Mouse (Mus musculus) telencephalon, adult 2 months (tissue): Measurements from ENCODE around the gene Synj1.

Source experiments
- DNase-seq: peaks from one replicate; pipeline ENCODE4 v3.0.0-alpha.2; 2011; ENCODE audit warnings: low read depth, low spot score

Synj1 gene

GRCm38 (mm10) chr16:90941246-90941645 is 69.9 kb downstream of the Synj1 start:
- no peak for DNase-seq

DNA sequence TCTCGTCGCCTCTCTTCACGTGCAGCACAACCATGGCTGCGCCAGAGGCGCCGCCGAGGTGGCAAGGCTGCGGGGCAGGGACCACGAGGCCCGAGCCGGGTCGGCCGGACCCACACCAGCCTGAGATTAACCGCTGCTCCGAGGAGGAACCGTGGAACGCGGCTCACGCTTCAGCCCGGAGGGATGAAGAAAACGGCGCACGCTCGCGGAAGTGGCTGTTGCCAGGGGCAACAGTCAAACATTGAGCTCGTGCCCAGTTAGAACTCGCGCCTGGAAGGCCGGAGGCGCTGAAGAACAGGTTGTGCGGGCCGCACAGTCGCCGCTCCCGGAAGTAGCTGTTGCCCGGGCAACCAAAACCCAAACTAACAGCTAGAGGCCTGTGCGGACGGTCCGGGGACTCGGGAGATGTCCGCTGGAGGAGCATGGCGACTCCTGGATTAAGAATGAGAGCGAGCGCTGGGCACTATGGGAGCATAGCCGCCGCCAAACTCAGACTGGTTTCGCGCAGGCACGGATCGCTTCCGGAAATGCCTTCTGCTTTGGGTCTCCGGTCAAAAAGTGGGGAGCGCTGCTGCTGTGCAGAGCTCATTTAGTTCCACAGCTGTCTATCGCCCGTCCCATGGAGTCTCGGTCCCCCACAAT is 76.3 kb downstream of the Synj1 start, which contains the start of gene Cfap298:
Gene Cfap298, minus strand, starts transcription at position 428 of the 642 bp plus-strand sequence.
- DNase-seq, result peak; percentile 94

DNA sequence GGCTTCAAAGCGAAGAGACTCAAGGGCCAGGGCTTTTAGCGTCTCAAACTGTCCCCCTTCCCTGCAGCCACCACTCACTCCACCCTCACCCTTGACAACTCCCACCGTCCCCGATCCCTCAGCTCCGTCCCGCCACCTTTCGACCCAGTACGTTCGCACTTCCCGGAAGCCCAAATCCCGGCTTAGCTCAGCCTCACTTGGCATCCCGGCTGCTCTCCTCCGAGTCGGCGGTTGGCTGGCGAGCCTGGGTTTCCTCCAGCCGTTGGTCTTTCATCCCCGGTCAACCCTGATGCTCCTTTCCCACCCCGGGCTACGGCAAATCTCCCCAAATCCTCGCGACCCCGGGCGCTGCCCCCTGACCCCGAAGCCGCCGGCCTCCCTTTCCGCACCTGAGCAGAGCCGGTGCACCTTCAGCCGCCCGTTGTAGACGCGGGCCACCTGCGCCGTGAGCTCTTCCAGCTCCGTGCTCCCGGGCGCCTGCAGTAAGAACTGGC is 76.9 kb downstream of the Synj1 start:
- DNase-seq, result peak; percentile 29

- DNase-seq, result no peak
Measured at GRCm38 (mm10) chr16:90933534-90934176, 77.5 kb downstream of the Synj1 start.

GRCm38 (mm10) chr16:90927446-90927845 is 83.7 kb downstream of the Synj1 start:
- DNase-seq, result no peak

- peak; percentile 15 for DNase-seq
Measured at GRCm38 (mm10) chr16:90925461-90925860, 85.6 kb downstream of the Synj1 start.

GRCm38 (mm10) chr16:90924606-90925370 is 86.3 kb downstream of the Synj1 start:
- no peak for DNase-seq

DNA sequence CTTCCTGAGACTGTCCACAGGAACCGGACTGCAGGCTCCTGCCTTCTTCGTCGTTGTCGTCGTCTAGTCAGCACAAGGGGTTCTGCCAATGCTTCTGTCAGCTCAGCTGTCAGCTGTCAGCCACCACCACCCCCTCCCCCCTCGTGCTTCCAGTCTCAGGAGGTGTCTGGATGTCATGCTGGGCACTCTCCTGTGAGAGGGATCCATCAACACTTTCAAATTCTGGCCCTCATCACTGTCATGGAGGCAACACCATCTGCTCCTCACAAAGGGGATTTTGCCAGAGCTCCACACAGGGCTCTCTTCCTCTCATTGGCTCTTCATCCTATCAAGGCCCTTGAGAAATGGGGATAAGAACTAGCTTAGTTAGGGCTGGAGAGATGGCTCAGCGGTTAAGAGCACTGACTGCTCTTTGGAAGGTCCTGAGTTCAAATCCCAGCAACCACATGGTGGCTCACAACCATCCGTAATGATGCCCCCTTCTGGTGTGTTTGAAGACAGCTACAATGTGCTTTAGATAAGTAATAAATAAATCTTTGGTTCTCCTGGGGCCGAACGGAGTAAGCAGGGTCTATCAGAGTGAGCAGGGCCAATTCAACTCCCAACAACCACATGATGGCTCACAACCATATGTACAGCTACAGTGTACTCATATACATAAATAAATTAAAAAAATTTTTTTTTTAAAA is 89.5 kb downstream of the Synj1 start:
- DNase-seq, result no peak

GRCm38 (mm10) chr16:90917156-90917555 is 94.0 kb downstream of the Synj1 start:
- no peak for DNase-seq

DNA sequence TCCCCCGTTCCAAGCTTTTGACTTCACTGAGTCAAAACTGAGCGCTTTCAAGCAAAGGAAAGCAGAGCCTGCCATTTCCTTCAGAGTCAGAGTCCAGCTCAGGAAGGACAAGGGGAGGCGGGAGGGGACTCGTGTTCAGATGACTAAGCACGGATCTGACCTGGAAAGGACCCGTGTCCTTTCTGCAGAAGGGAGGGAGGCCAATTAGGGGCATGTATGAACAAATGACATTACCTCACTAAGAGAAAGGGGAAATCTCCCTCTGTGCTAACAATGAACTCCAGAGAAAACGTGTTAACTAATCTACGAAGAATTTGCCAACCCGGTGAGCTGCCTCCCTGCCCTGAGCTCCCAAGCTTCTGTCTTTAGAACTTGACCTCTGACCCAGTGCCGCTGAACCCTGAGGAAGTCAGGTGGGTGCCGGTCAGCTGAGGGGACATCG is 95.0 kb downstream of the Synj1 start:
- no peak for DNase-seq

DNA sequence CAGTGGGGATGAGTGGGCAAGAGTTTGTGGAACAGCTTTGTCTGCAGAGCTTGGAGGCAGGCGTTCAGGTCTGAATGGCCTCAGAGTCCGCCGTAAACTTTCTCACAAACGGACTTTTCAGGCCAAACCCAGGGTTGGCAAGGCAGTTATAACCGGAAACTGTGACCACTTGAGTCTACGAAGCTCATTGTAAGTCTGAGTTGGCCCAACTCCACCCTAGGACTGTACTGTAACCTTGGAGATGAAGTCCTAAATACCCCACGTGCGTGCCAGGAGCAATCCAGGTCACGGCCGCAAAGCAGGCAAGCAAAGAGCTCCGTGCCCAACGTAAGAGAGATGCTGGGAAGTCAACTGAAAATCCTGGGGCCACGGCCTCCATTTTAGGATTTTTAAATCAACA is 99.3 kb downstream of the Synj1 start:
- no peak for DNase-seq

- no peak for DNase-seq
Measured at GRCm38 (mm10) chr16:90910855-90911533, 100.1 kb downstream of the Synj1 start.

- DNase-seq, result no peak
Measured at GRCm38 (mm10) chr16:90907250-90907649, 103.9 kb downstream of the Synj1 start.

- DNase-seq, result no peak
Measured at GRCm38 (mm10) chr16:90903300-90903699, 107.8 kb downstream of the Synj1 start.

DNA sequence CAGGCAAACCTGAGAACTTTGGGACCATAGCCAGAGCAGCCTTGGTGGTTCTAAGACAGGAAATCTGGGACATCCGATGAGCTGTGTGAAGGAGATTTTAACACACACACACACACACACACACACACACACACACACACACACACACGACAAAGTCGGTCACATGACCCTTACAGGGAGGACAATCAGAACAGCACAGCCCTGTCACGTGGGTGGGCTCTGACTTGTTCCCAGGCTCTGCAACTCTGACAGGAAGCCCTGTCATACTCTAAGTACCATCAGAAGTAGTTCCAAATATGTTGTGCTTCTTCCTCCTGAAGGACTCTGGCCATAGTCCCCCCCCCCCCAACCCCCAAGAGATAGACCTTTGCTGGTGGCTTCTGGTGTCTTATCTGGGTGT is 109.7 kb downstream of the Synj1 start:
- DNase-seq, result no peak

GRCm38 (mm10) chr16:90899498-90899897 is 111.6 kb downstream of the Synj1 start:
- no peak for DNase-seq

GRCm38 (mm10) chr16:90897651-90898050 is 113.5 kb downstream of the Synj1 start:
- DNase-seq, result no peak

- no peak for DNase-seq
Measured at GRCm38 (mm10) chr16:90893792-90894191, 117.3 kb downstream of the Synj1 start.

- DNase-seq, result no peak
Measured at GRCm38 (mm10) chr16:90893019-90893418, 118.1 kb downstream of the Synj1 start.

DNA sequence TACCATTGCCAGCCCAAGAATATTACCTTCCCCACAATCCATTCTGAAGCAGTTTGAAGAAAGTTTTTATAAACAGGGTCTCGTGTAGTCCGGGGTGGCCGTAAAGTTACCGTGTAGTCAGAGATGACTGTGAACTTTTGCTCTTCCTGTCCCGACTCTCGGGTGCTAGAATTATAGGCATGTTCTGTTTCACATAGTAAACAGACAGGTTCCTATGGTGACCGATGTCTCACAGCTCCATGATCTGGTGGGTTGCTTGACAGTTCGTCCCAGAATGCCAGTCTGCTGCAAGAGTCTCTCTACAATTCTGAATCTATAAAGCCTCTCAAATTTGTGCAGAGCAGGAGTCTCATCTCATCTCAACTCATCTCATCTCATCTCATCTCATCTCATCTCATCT is 119.0 kb downstream of the Synj1 start:
- DNase-seq, result no peak

DNA sequence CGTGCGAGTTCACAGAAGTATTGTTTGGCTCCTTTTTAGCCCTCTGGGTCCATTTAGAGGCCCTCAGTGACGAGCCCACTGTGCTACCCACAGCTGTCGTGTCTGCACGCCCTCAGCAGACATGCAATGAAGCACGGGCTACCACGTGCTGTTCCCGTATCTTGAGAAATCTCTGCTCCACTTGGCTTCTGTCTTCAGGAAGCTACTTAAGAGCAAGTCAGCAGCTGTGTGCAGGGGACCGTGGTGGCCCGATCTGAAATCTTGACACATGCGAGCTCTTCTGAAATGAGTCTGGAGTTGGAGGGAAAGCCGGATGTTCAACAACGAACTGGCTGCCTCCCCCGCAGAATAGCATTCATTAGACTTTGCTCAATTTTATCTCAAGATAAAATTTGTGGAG is 119.5 kb downstream of the Synj1 start:
- DNase-seq, result no peak
